Mouse (Mus musculus) layer of hippocampus, adult 9-11 months (tissue): ENCODE measurements around the gene a.

Source experiments
- DNase-seq: peaks from one replicate; pipeline ENCODE4 v3.0.0; 2022

The a gene

DNA sequence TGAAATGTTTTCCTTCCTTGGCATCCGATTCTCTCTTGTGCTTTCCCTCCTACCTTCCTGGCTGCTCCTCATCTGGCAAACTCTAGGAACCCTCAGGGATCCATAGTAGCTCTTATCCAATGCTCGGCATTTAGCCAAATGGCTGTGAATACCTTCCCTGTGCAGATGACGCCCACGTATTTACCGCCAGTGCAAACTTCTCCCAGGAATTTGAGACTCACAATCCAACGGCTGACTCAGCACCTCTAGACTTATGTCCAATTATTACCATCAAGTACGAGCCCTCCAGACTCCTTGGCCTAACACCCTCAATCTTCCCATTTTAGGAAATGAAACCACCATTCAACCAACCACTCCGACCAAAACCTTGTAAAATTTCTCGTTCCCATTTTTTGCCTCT lies 279.8 kb downstream of the a start:
- DNase-seq, result no peak

DNA sequence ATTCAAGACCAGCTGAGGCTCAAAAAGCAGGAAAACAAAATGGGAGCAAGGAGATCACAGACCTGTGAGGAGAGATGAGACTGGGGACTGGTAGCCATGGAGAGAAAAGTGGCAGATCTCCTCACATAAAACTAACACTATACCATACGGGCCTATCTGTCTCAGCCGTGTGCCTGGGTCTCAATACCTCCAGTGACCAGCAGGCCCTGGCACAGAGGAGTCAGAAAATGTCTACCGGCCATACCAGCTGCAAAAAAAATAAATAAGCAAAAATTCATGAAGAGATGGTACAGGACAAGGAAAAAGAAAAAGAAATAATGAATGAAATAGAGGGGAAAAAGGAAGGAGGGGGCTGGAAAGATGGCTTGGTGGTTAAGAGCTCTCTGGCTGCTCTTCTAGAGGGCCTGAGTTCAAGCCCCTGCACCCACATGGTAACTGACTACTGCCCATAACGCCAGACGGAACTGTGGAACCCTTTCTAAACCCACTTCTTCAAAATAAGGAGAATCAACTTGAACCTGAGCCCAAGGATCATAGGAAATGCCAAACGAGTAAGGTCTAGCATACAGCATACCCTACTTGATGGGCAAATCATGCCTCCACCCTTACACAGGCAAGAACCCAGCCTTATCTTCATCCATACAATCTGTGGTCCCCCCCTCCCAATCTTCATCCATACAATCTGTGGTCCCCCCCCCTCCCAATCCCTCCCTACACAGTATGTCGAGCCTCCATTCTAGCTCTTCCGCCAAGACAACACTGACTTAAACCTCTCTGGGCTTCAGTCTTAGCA lies 281.3 kb downstream of the a start:
- no peak for DNase-seq

DNA sequence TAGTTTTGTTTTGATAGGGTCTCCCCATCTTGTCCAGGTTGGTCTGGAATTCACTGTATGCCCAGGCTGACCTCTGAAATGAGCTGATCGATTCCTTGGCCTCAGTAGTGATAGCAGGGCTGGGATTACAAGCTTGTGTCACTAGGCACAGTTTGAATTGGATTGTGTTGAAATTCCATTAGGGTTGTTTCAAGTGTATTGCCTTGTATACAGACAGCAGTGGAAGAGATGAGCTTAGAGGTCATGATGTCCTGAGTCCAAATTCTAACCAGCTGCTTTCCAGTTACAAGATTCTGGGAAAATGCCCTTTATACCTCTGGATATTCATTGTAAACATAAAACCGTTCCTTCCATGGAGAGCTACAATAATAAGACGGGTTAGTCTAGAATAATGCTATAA lies 282.1 kb downstream of the a start:
- DNase-seq, result no peak

DNA sequence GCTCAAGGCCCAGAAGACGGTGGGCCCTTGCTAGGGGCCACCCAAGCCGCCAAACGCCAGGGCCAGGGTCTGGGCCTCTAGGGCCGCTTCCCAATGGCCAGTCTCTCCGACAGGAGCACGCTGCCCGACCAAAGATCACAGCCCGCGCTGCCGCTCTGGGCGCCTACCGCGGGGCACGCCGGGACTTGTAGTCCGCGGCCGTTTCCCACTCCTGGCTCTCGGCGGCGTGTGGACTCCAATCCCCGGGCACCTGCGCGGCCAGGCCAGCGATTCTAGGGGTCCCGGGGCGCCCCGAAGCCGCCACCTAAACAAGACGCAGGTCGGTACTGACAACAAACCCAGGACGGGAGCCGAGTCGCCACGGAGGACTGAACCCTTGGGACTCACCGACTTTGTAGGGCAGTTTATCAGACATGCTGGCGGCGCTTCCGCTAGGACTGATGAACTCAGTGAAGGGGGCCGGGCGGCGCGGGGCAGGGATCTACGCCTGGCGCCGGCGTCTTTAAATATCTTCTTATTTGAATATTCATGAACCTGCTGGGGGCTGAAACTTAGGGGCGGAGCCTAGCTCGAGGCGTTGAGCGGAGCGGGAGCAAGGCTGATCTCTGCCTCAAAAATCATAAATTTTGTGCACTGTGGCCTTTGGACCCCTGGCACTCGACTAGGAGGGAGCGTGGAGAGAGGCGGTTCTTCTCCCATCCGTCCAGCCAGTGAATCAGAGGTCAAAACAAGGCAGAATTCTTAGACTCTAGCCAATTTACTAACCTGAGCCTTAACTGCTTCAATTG lies 283.0 kb downstream of the a start, which contains the start of gene Ahcy:
TSS of gene Ahcy (minus strand) at position 520 of the 788 bp plus-strand sequence.
- DNase-seq, result peak; percentile 91

DNA sequence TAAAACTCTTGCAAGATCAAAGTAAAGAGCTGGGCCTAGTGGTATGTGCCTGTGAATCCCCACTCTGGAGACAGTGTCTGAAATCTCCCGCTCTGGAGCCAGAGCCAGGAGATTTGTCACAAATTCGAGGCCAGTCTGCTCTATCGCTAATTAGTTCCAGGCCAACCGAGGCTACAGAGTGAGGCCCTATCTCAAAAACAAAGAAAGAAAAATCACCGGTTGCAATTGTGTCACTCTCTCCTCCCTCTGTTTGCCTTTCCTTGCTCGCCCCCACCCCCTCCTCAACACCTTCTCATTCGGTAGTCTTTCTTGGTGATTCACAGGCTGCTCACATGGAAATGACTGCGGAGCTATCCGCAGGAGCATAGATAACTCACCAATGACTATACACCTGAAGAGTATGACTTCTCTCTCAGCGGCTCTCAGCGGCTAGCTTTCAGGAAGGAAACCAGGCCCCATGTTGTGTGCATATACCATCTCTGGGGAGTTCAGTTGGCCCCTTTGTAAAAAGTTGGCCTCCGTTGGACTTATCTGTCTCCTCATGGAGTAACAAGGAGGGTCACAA lies 283.6 kb downstream of the a start:
- no peak for DNase-seq

DNA sequence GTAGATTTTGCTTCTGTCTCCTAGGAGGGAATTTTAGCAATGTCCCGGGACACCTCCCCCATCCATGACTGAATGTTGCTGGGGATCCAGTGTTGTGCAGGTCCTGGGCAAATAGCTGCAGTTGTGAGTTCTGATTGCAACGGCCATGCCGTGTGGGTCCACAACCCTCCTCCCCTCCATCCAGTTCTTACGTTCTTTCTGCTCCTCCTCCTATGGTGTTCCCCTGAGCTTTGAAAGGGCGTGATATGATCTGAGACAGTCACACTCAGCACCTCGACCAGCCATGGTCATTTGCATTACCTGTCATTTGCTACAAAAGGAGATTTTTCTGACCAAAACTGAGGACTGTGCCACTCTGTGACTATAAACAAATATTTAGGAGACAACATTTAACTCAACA lies 284.4 kb downstream of the a start:
- no peak for DNase-seq

DNA sequence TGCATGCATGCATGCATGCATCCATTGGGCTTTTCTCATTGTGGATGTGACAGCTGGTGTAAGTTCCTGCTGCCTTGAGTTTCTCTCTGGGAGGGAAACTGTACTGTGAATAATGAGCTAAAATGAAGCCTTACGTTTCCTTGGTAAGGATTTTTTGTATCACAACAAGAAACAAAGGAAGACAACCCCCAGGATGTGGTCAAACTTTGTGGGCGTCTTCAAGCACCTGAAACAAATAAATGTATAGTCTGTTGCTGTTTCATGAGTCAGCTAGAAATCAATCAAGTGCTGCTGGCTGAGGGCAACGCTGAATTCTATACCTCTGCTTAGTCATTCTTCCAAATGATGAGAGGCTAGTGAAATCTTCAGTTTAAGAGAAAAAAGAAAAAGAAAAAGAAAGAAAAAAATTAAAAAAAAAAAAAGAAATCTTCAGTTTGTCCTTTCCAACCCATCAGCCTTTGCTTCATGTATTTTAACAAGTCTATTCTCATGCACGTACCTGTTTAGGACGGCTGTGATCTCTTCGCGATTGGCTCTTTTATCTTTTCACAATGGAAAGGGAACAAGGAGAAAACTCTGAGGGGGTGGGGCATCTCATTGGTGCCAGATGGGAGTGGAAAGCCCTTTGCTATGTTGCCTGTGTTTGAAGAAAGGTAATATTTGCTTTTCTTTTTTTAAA lies 288.4 kb downstream of the a start:
- no peak for DNase-seq

DNA sequence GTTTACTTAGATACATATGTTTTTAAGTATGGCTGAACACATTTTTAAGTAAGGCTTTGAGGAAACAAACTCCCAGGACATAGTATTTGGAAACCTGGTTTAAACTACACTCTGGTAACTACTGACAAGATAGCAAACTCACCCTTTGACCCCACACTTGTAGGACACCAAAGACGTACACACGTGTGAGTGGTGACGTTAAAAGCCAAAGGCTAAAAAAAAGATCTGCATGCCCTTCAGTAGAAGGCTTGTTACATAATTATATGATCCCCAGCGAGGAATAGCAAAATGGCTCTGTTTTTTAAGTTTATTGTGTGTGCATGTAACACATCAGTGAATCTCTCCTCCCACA lies 289.0 kb downstream of the a start:
- DNase-seq, result no peak

DNA sequence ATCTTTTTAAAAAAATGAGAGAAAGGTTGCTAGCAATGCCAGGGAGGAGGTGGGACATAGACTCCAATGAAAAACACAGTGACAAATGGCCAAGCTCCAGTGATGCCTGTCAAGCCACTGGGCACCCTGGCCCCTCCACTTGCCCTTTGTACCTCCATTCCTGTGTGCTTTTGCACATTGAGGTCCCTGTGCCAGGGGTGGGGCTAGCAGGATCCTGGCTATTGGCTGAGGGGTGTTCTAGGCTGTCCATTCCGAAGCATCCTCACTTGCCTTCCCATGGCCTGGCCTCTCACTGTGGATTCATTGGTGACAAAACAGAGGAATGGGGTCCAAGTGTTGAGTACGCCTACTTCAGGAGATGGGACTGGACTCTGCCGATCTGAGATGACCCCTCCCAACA lies 289.9 kb downstream of the a start:
- DNase-seq, result no peak

DNA sequence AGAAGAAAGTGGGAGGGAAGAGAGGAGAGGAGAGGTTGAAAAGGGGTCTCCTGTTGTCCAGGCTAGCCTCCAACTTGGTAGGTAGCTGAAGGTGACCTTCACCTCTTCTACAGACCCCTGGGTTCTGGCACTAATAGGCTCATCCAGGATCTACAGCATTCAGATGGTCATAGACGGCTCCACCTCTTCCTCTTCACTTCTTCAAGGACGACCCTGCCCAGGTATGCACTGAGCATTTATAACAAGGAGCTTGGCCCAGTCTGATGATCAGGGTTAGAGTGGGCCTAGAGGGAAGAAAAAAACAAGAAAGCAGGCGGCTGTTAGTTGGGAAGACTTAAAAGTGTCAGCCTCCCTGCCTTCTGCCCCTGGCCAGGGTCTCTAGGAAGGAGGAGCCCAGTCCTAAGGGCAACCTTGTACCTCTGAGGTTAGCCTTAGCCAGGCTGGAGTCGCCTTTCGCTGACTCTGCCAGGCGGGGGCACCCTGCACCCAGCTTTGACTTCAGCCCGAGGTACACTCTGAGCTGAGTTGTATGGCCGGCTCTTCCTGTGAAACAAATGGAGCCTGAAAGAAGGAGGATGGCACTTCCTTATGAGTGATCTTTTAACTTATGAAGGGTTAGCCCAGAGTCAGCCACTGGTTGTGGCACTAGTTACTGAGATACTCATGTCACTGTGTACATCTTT lies 291.1 kb downstream of the a start:
- peak; percentile 39 for DNase-seq

DNA sequence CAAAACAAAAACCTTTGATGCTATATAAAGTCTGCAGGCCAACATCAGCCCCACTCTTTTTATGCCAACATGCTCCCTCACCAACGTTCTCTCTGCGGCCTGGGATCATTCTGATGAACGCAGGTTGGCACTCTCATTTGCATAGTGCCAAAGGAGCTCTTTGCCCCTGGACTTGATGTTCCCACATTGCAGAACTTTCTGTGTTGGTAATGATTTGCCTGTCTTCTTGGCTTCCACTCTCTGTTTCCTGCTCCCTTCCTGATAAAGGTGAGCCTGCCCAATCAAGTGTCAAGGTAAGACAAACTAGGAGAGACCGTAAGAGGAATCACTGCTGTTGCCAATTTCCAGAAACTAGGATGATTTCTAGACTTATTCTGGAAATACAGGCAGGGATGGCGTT lies 293.3 kb downstream of the a start:
- no peak for DNase-seq

DNA sequence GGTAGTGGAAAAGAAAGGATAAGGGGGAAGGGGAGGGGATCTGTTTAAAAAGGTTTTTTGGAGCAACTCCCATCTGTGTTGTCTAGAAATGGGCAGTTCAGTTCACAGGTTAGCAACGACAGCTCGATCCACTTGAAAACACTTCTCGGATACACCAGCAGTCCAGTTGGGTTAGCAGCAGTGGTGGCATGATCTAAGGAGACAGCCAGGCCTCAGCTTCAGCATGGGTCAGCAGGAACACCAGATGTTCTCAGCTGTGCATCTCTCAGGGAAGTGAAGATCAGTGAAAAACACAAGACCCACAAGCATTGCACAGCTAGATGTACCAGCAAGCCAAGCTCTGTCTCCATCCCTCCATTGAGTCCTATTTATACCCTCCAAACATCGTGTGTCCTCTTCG lies 295.1 kb downstream of the a start:
- no peak for DNase-seq

DNA sequence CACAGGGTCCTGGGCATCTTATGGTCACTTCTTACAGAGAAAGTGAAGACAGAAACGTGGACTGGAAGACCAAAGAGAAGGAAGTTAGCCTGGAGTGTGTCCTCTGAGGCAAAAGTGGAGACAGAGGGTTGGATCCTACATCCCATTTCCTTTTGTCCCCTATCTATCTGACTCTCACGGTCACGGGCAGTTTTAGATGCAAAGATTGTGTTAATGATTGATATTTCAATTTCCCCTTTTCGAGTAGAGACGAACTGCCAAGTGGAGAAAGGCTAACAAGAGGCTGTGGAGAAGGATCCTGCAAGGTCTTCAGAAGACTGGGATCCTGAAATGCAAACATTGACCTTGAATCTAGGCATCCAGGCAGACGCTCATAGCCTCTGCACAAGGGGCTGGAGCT lies 297.1 kb downstream of the a start:
- DNase-seq, result no peak

DNA sequence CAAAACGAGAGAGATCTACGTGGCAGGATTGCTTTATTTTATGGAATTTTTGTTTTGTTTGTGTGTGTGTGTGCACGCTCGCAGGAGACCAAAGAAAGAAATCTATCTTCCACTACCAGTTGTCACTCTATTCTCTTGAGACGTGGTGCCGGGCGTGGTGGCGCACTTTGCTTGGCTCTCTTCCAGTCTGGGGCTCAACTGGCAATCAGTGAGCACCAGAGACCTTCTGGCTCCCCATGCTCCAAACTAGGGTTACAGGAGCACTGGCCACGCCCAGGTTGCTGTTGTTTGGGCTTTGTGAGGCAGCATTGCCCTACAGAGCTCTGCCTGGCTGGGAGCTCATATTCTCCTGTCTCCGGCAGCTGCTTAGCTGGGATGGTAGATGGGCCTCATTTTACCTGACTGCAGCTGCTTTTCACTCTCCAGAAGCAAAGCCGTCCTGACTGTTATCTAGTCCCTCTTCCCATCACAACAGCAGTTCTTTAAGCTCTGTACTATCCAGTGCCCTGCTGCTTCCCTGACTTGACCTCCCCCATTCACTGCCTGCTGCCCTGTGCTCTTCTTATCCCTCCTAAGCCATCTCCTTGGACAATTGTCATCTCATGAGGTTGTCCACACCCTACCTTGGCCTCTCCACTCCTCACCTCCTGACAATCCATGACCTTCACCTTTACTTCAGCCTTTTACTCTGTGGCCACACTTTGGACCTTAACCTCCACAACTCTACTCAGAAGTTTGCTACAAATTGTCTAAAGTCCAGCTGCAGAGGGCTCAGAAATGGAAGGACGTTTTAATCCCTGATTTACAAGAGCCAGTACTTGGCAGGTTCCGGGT lies 299.9 kb downstream of the a start:
- DNase-seq, result no peak

DNA sequence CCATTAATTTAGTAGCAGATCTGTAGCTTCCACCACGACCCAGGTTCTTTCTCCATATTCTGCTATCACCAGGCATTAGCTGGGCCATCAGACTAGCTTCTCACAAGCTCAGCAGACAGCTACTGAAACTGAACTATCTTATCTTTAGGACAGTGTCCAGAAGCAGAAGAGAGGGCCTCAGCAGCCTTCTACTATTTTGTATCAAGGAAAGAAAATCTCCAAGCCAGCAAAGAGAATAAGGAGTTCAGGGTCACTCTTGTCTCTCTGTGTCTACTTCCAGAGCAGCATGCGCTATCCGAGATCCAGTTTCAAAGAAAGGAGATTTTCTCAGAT lies 300.5 kb downstream of the a start:
- no peak for DNase-seq

DNA sequence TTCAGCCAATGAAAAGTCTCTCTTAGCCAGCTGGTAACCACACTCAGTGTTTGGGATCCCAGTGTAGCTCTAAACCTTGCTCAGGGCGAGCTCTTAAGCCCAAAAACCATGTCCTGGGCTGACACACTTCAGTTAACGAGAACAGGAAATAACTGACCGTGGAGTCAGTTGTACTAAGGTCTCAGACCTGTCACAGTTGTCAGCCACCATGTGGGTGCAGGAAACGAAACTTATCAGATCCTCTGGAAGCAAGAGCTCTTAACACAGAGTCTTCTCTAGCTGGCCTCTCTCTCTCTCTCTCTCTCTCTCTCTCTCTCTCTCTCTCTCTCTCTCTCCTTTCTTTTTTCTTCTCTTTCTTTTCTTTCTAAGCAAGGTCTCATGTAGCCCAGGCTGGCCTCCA lies 302.2 kb downstream of the a start:
- no peak for DNase-seq

DNA sequence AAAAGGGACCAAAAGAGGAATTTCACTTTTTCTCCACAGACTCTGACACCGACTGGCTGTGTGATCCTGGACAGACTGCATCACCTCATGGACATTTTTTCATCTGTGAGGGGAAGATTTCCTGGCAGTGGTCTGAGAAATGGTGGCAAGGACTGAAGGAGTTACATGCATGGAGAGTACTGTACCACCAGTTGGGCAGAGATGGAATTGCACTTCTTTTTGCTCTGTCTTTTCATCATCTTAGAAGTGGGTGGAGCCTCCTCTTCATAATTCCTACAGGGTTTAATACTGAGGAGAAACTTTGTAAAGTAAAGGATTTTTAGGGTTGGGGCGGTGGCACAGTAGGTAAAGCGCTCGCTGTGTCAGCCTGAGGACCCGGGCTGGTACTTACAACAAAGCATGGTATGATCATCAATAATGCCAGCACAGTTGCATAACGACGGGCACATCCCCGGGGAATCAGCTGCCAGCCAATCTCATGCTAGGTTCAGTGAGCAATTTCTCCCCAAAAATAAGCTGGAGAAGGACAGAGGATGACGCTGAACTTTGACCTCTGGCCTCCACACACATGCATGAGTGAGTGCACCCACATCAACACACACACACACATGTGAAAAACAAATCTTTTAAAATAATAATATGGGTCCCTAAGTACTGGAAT lies 307.6 kb downstream of the a start:
- no peak for DNase-seq

DNA sequence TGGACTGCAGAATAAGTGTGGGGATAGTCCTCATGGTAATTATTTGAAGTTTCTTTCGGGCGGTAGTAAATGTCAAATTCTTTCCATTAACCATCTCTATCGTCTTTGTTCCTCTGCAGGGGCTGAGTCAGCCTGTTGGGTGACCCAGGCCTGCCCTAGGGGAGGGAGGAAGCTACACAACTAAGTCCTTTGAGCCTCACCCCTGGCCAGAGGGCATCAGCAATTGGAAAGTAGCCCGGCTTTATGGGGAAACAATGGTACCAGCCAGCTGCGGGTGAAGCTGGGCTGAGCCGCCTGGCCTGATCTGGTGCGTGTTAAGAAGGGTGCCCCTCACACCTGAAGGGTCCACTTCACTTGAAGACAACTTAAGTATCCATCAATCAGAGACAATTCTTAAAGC lies 308.2 kb downstream of the a start:
- DNase-seq, result peak; percentile 86

DNA sequence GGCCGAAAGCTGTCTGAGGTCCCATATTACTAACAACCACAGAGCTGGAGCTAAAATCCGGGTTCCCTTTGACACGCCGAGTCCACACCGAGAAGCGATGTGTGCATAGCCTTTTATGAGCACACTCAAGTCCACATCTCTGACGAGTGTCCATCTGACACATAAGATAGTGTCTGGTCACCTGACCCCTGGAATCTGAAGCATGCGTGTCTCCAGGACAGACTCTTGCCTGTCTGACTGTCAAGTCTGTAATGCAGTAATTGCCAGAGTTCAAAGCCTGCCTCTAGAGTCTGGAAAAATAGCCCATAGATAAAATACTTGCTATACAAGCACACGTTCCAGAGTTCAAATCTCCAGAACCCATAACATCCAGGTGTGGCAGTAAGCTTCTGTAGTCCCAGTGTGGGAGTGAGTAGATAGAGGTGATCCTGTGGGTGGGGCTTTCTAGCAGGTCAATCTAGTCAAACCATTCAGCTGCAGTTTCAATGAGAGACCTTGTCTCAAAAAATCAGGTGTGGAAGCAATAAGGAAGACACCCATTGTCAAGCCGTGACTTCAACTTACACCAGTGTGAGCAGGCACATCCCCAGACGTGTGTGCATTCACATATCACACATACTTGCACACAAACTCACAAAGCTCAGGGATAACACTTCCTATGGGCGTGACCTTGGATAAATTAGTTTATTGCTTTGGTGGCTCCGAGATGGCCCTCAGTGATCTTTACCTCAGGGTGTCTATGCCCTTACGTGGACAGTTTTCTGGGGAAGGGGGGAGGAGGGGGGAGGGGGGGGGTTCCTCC lies 309.0 kb downstream of the a start:
- no peak for DNase-seq
